ENCODE assay signal across 14 mouse cellular contexts in the genomic region with DNA sequence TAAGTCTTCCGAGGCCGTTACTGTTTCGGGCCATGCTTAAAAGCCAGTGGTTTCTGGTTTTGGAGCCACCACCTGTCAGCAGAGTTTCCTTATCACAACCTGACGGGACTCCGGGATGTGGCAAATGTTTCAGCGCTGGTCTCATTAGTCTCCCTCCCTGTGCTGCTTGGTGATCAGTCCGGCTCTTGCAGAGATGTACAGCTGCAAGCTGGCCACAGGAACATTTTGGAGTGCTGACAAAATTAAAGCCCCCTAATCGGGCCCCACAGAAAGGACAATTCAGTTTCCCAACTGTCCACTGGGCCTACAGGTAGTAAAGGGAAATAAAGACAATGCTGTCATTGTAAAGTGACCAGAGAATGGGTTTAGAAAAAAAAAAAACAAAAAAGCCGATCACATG. TPM values are rescaled to one million over a fixed set of nuclear protein-coding genes. Genes with fewer than 3 reads are reported as not detected.
DNase-seq lines count a peak whose midpoint lies in the region; ATAC-seq and TF ChIP-seq lines count a peak whose summit lies in the region.
"Had no signal": no experiment of that assay in that cellular context is flagged by ENCODE, and none has a peak within 500 bp of the region (broad histone marks: within the 10 kb centered on the region; RNA-seq: fewer than 3 reads in every experiment).

No protein-coding gene starts in this region.

- H3K4me2 ChIP-seq in heart, postnatal 0 days (ENCODE audit: low read depth, low read length): peak overlapping the region; percentile 27
- H3K4me2 ChIP-seq in forebrain, embryonic 13.5 days: peak overlapping the region; percentile 48
- peak overlapping the region; percentile 33 for H3K4me2 ChIP-seq in hindbrain, embryonic 15.5 days
- H3K4me2 ChIP-seq in neural tube, embryonic 13.5 days: peak overlapping the region; percentile 46
- H3K4me2 ChIP-seq: embryonic facial prominence, embryonic 12.5 days; kidney, embryonic 15.5 days; limb, embryonic 13.5 days; lung, embryonic 14.5 days had no signal

- no peak overlapping the region for H3K9ac ChIP-seq in heart, postnatal 0 days (replicated peaks; ENCODE audit: low read depth, low read length)
- H3K9ac ChIP-seq in forebrain, embryonic 13.5 days: peak overlapping the region; percentile 45
- no peak overlapping the region for H3K9ac ChIP-seq in hindbrain, embryonic 15.5 days
- 0 out of 2 replicates have a peak overlapping the region, but pooled peaks have one; percentile 4 for H3K9ac ChIP-seq in neural tube, embryonic 13.5 days
- H3K9ac ChIP-seq: embryonic facial prominence, embryonic 12.5 days; kidney, embryonic 15.5 days; limb, embryonic 13.5 days; lung, embryonic 14.5 days had no signal

- TF ChIP-seq EP300 in heart, postnatal 0 days (IDR thresholded peaks at IDR 0.05; ENCODE audit: low read depth): no peak

- no peak for TF ChIP-seq CTCF in heart, postnatal 0 days (IDR thresholded peaks at IDR 0.05; ENCODE audit: low read depth)

- H3K9me3 ChIP-seq in heart, postnatal 0 days (replicated peaks; ENCODE audit: control insufficient read depth, low read length): no peaks in the 10 kb centered on the region
- no peaks in the 10 kb centered on the region for H3K9me3 ChIP-seq in forebrain, embryonic 13.5 days (replicated peaks)
- no peaks in the 10 kb centered on the region for H3K9me3 ChIP-seq in hindbrain, embryonic 15.5 days
- H3K9me3 ChIP-seq in neural tube, embryonic 13.5 days: no peaks in the 10 kb centered on the region
- H3K9me3 ChIP-seq: embryonic facial prominence, embryonic 12.5 days; kidney, embryonic 15.5 days; limb, embryonic 13.5 days; megakaryocyte, embryonic 14.5 days had no signal

- intact Hi-C loops in heart, postnatal 14 days (cut with DNase I): no loop called here

- no peak for DNase-seq in heart, postnatal 0 days (ENCODE audit: low spot score)
- no peak for DNase-seq in heart, postnatal 14 days
- DNase-seq in urinary bladder, adult 18-20 months (ENCODE audit: low spot score in 2 of 2): no peak
- no peak for DNase-seq in spleen, postnatal 36 days (ENCODE audit: low spot score in 2 of 2)
- DNase-seq in adrenal gland, adult 2 months: no peak
- DNase-seq: lung, embryonic 14.5 days had no signal

- H3K4me1 ChIP-seq in heart, postnatal 0 days (ENCODE audit: control insufficient read depth, insufficient read depth): no peaks in the 10 kb centered on the region
- peaks cover 27% of the 10 kb centered on the region for H3K4me1 ChIP-seq in forebrain, embryonic 13.5 days
- no peaks in the 10 kb centered on the region for H3K4me1 ChIP-seq in hindbrain, embryonic 15.5 days (replicated peaks)
- H3K4me1 ChIP-seq in neural tube, embryonic 13.5 days (replicated peaks): peaks cover 15% of the 10 kb centered on the region
- H3K4me1 ChIP-seq: embryonic facial prominence, embryonic 12.5 days; kidney, embryonic 15.5 days; limb, embryonic 13.5 days had no signal

- no peak overlapping the region for H3K27ac ChIP-seq in heart, postnatal 0 days (ENCODE audit: low read depth)
- H3K27ac ChIP-seq in forebrain, embryonic 13.5 days: peak overlapping the region; percentile 89
- H3K27ac ChIP-seq in hindbrain, embryonic 15.5 days (replicated peaks): peak overlapping the region; percentile 69
- peak overlapping the region; percentile 86 for H3K27ac ChIP-seq in neural tube, embryonic 13.5 days (replicated peaks)
- H3K27ac ChIP-seq: embryonic facial prominence, embryonic 12.5 days; kidney, embryonic 15.5 days; limb, embryonic 13.5 days had no signal

- H3K27me3 ChIP-seq in heart, postnatal 0 days (ENCODE audit: control insufficient read depth, insufficient read depth, low read length): no peaks in the 10 kb centered on the region
- no peaks in the 10 kb centered on the region for H3K27me3 ChIP-seq in forebrain, embryonic 13.5 days
- H3K27me3 ChIP-seq in hindbrain, embryonic 15.5 days: no peaks in the 10 kb centered on the region
- H3K27me3 ChIP-seq in neural tube, embryonic 13.5 days: no peaks in the 10 kb centered on the region
- H3K27me3 ChIP-seq: embryonic facial prominence, embryonic 12.5 days; kidney, embryonic 15.5 days; limb, embryonic 13.5 days; megakaryocyte, embryonic 14.5 days had no signal

- H3K4me3 ChIP-seq in heart, postnatal 0 days (ENCODE audit: low read depth, low read length): no peak overlapping the region
- H3K4me3 ChIP-seq in forebrain, embryonic 13.5 days: peak overlapping the region; percentile 23
- H3K4me3 ChIP-seq in hindbrain, embryonic 15.5 days: peak overlapping the region; percentile 16
- H3K4me3 ChIP-seq in neural tube, embryonic 13.5 days: peak overlapping the region; percentile 16; the same call in 1 of the 2 replicates
- H3K4me3 ChIP-seq: embryonic facial prominence, embryonic 12.5 days; kidney, embryonic 15.5 days; limb, embryonic 13.5 days; megakaryocyte, embryonic 14.5 days had no signal

- no peak for ATAC-seq in heart, postnatal 0 days (ENCODE audit: insufficient read depth, low read depth)
- peak; percentile 60 for ATAC-seq in forebrain, embryonic 13.5 days
- peak; percentile 31; the same call in 1 of the 2 replicates for ATAC-seq in hindbrain, embryonic 15.5 days (ENCODE audit: low FRiP score, low read depth)
- peak; percentile 62; the same call in 1 of the 2 replicates for ATAC-seq in neural tube, embryonic 13.5 days (ENCODE audit: low read depth)
- ATAC-seq: CD4-positive, CD25-positive, alpha-beta regulatory T cell, adult 4 months had no signal

- WGBS in heart, postnatal 0 days: 18% methylated on average over 9 of the region's 9 CpGs
- WGBS in forebrain, embryonic 13.5 days: 29% methylated on average over 9 of the region's 9 CpGs
- 42% methylated on average over 9 of the region's 9 CpGs for WGBS in hindbrain, embryonic 15.5 days
- WGBS in neural tube, embryonic 13.5 days: 36% methylated on average over 9 of the region's 9 CpGs

- H3K36me3 ChIP-seq in heart, postnatal 0 days (replicated peaks; ENCODE audit: control insufficient read depth, insufficient read depth, low read length): no peaks in the 10 kb centered on the region
- peaks cover 10% of the 10 kb centered on the region for H3K36me3 ChIP-seq in forebrain, embryonic 13.5 days (ENCODE audit: poor library complexity, severe bottlenecking)
- peaks cover 3% of the 10 kb centered on the region; the same call in 1 of the 2 replicates for H3K36me3 ChIP-seq in hindbrain, embryonic 15.5 days
- no peaks in the 10 kb centered on the region for H3K36me3 ChIP-seq in neural tube, embryonic 13.5 days
- H3K36me3 ChIP-seq: embryonic facial prominence, embryonic 12.5 days; kidney, embryonic 15.5 days had no signal

RNA-seq across cellular contexts. Expression of a gene that starts 44.4 kb away (rescaled TPM):
- 0.31 and 2.1 TPM in 2 replicates for total RNA-seq in heart, postnatal 0 days (2014; rRNA removed; ENCODE audit: low replicate concordance)
- polyA plus RNA-seq in heart, postnatal 0 days (2015; fragmentation: Nextera tagmentation; extraction: Ambion mirVana): 0.96 and 1.2 TPM in 2 replicates
- under 1 TPM; 0.62 to 0.83 TPM for total RNA-seq in heart, postnatal 14 days (2021)
- 25.5 and 26.4 TPM in 2 replicates for polyA plus RNA-seq in forebrain, embryonic 13.5 days (2015; fragmentation: Nextera tagmentation; extraction: Ambion mirVana)
- 33.3 and 35.4 TPM in 2 replicates for polyA plus RNA-seq in hindbrain, embryonic 15.5 days (2015; fragmentation: Nextera tagmentation; extraction: Ambion mirVana)
- polyA plus RNA-seq in neural tube, embryonic 13.5 days (2015; fragmentation: Nextera tagmentation; extraction: Ambion mirVana): 22.5 and 22.6 TPM in 2 replicates
- total RNA-seq in adrenal gland, adult 2 months (2021): 10 to 100 TPM in 1 of 2 experiments, 1 to 10 TPM in 1; 5.2 to 17.6 TPM
- 0.45 and 0.71 TPM in 2 replicates for polyA plus RNA-seq in adrenal gland, adult 2 months (2012; rRNA removed)
- polyA plus RNA-seq: CD4-positive, CD25-positive, alpha-beta regulatory T cell, adult 4 months had no signal

Comparison
In these comparisons a context has a peak if more than half of its experiments do, and no peak if none do; other contexts are left out.
1. H3K9ac ChIP-seq: peak in forebrain, embryonic 13.5 days (single experiment) and neural tube, embryonic 13.5 days (single experiment); none in heart, postnatal 0 days (single experiment) and hindbrain, embryonic 15.5 days (single experiment).
2. RNA of a gene that starts 44.4 kb away (polyA plus RNA-seq): 33.3 to 35.4 TPM in hindbrain, embryonic 15.5 days, 25.5 to 26.4 TPM in forebrain, embryonic 13.5 days and 22.5 to 22.6 TPM in neural tube, embryonic 13.5 days; 0.96 to 1.2 TPM in heart, postnatal 0 days and 0.45 to 0.71 TPM in adrenal gland, adult 2 months; every median in the first group is over 10 times any median in the second.
3. Peak in every context shown above with its lines, with median percentiles within 50 percentile points of each other: H3K4me2 ChIP-seq.